Mouse (Mus musculus) brain, embryonic 14.5 days (tissue): ENCODE measurements around the gene Naa25.

Source experiments
- CTCF ChIP-seq: fragments of 200-500 bp; IDR thresholded peaks from 2 replicates; pipeline ENCODE4 v1.5.1; 2012; ENCODE audit warnings: inconsistent platforms, mild to moderate bottlenecking, moderate library complexity, borderline replicate concordance; ENCODE audit not compliant: insufficient read depth, insufficient read length; ENCODE audit errors: extremely low read depth
- POLR2A ChIP-seq: fragments of 200-500 bp; IDR thresholded peaks from 2 replicates; pipeline ENCODE4 v1.6.1; 2012; ENCODE audit warnings: mild to moderate bottlenecking, inconsistent platforms, borderline replicate concordance; ENCODE audit not compliant: poor library complexity, insufficient read depth, insufficient read length, severe bottlenecking; ENCODE audit errors: extremely low read depth

DNA sequence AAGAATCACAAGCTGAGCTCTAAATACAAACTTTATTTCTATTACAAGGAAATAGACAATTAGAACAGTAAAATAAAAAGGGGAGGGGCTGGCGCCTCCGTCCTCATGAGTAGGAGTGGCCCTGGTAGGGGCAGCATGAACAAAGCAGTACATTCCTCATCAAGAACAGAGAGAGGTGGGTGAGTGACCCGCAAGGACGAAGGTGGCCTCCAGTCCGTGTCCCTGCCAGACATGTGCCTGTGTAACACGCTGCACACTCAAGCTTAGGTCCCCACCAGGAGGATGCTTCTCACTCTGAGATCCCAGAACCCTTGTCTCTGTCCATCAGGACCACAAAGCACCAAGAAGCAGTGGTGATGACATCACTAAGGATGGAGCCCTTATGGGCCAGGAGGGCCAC is 26.0 kb upstream of the Naa25 start:
- TF ChIP-seq POLR2A, result no peak
- TF ChIP-seq CTCF, result no peak
